Mouse (Mus musculus): Measurements from ENCODE around the gene Gm10277. TPM values are rescaled to one million over a fixed set of nuclear protein-coding genes. Genes with fewer than 3 reads are reported as not detected.

Gene Gm10277
- total and polyA plus RNA-seq, 3 experiments: 0.10 TPM; not detected in 2

DNA sequence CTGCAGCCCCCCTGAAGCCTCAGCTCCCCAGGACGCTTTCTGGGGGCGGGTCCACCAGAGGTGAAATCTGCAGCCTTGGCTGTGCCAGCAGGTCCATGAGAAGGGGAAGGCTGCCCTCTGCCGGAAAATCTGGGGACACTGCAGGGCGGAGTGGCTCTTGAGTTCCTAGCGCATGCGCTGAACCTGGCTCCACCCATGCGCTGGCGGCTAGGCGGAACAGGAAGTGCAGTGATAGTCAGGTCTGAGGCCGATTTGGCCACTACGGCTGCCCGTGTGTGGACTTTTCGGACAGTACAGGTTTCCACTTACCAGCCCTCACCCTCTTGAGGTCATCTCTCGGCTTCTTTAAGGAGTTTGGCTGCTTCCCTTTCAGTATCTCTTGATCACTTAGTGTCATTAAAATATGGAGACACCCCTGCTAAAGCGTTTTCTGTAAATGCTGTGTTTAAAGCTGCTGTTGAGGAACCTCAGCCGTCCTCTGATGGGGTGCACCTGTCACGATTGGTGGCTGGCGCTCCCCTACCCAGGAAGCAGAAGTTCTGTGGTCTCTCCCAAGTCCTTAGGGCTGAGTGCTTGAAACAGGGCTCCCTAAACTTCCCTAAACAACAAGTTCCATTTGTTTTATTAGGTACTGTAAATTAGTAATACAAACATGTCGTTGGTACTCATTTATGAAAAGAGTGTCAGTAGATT is 5.8 kb upstream of the Gm10277 start (continued):
- TF ChIP-seq RAD21 (IDR thresholded peaks at IDR 0.05; ENCODE audit: low read depth, low read length): peak; percentile 100
- peak; percentile 85 for TF ChIP-seq HCFC1 (IDR thresholded peaks at IDR 0.05; ENCODE audit: low read depth, low read length)
- no peak for TF ChIP-seq BHLHE40 (IDR thresholded peaks at IDR 0.05; ENCODE audit: low read depth, low read length)
- TF ChIP-seq MAX (IDR thresholded peaks at IDR 0.05; ENCODE audit: low read length): peak; percentile 81
- peak; percentile 87; the same call in 1 of the 2 replicates for TF ChIP-seq TBP (conservative IDR thresholded peaks at IDR 0.05; ENCODE audit: low read depth, low read length)
- no peak for TF ChIP-seq JUN (IDR thresholded peaks at IDR 0.05; ENCODE audit: insufficient read depth, low read depth, low read length)
- 0 out of 2 replicates have a peak, but pooled peaks have one; percentile 62 for TF ChIP-seq CHD1 (IDR thresholded peaks at IDR 0.05; ENCODE audit: low read depth, low read length)
- TF ChIP-seq GABPA (IDR thresholded peaks at IDR 0.05; ENCODE audit: insufficient replicate concordance, low read depth, low read length): no peak
- peak; percentile 19; the same call in 1 of the 2 replicates for TF ChIP-seq EP300 (IDR thresholded peaks at IDR 0.05; ENCODE audit: low read length)
- TF ChIP-seq ZMIZ1 (IDR thresholded peaks at IDR 0.05; ENCODE audit: low read depth, low read length): peak; percentile 96
- peak; percentile 82 for TF ChIP-seq MXI1 (IDR thresholded peaks at IDR 0.05; ENCODE audit: low read depth, low read length)
- peak; percentile 100 for TF ChIP-seq POLR2A (IDR thresholded peaks at IDR 0.05; ENCODE audit: low read depth, low read length)

DNA sequence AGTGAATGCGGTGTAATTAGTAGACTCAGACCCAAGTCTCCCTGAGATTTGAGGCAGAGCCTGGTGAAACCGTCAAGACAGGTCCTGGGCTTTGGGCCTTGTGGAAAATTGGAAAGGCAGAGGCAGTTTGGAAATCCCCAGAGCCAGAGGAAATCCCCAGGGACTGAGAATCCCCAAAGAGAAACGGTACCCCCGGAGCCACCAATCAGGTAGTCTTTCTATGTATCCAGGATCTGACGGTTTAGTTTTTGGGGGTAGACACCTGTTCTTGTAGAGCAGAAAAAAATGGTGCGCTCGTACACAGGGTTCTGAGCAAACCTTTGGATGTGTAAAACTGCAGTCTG is 5.0 kb upstream of the Gm10277 start:
- H3K9ac ChIP-seq (ENCODE audit: insufficient read depth, low read depth): peak overlapping the region; percentile 41; the same call in 1 of the 2 replicates
- H3K36me3 ChIP-seq (replicated peaks in 1 of 2; ENCODE audit: control insufficient read depth in 1 of 2, insufficient read depth in 1 of 2, low read length in 1 of 2): peaks cover 0 to 2% of the 10 kb centered on the region in 2 experiments
- no peaks in the 10 kb centered on the region for H3K9me3 ChIP-seq (replicated peaks; ENCODE audit: low read length)
- no peaks in the 10 kb centered on the region for H3K79me2 ChIP-seq (replicated peaks; ENCODE audit: control insufficient read depth, extremely low read depth, insufficient read depth, poor library complexity, severe bottlenecking)
- in situ Hi-C loops (cut with MboI; ENCODE audit: low pct_ligation_motif_present, low pct_unique_long_range_greater_than_20kb, low sequenced_read_pairs): loop anchor here (10.0 to 25.0 kb wide), 2 partner anchors 278 to 680 kb away; partner anchors contain the start of genes Abhd15, Gm10392 and Trp53i13
- H3K4me2 ChIP-seq (ENCODE audit: insufficient read depth, low read depth, poor library complexity, severe bottlenecking): peak overlapping the region; percentile 91
- no peaks in the 10 kb centered on the region for H3K27me3 ChIP-seq (replicated peaks)
- dilution Hi-C loops (cut with MboI; ENCODE audit: extremely low pct_ligation_motif_present, extremely low pct_unique_long_range_greater_than_20kb, low sequenced_read_pairs): no loop called here
- H3K4me1 ChIP-seq (ENCODE audit: control insufficient read depth in 1 of 2, insufficient read depth in 2 of 2): peaks cover 9 to 46% of the 10 kb centered on the region in 2 experiments
- H3K4me3 ChIP-seq (replicated peaks in 1 of 3; ENCODE audit: low read depth in 2 of 3, low read length in 2 of 3, poor library complexity in 1 of 3): peak overlapping the region; percentile 15 to 58 (median 24)
- DNase-seq (ENCODE audit: extremely low read depth): peak; percentile 39
- H3K27ac ChIP-seq (ENCODE audit: insufficient read depth, low read depth): no peak overlapping the region
- TF ChIP-seq EP300 (IDR thresholded peaks at IDR 0.05; ENCODE audit: low read length): peak; percentile 43
- TF ChIP-seq MXI1 (IDR thresholded peaks at IDR 0.05; ENCODE audit: low read depth, low read length): no peak
- TF ChIP-seq KAT2A (IDR thresholded peaks at IDR 0.05; ENCODE audit: insufficient replicate concordance, low read length): no peak
- no peak for TF ChIP-seq POLR2A (IDR thresholded peaks at IDR 0.05; ENCODE audit: low read depth, low read length)
- 0 out of 2 replicates have a peak, but pooled peaks have one; percentile 11 for TF ChIP-seq RCOR1 (conservative IDR thresholded peaks at IDR 0.05; ENCODE audit: low read depth, low read length)
- TF ChIP-seq ZNF384 (IDR thresholded peaks at IDR 0.05; ENCODE audit: low read depth, low read length): no peak; the same call in 1 of the 2 replicates
- peak; percentile 16; the same call in 1 of the 2 replicates for TF ChIP-seq SMC3 (IDR thresholded peaks at IDR 0.05; ENCODE audit: low read depth, low read length)
- TF ChIP-seq BHLHE40 (IDR thresholded peaks at IDR 0.05; ENCODE audit: low read depth, low read length): no peak
- no peak for TF ChIP-seq TBP (conservative IDR thresholded peaks at IDR 0.05; ENCODE audit: low read depth, low read length)
- TF ChIP-seq JUND (conservative IDR thresholded peaks at IDR 0.05; ENCODE audit: low read depth, low read length): no peak

Measured in CH12.LX (cell line).